Mouse (Mus musculus) heart, embryonic 13.5 days (tissue): ENCODE data around the gene Jag1. TPM values are rescaled to one million over a fixed set of nuclear protein-coding genes. Genes with fewer than 3 reads are reported as not detected.

Experiments used
- ATAC-seq: fragments of 200-750 bp; cut with Nextera tagmentation; 2 replicates; pipeline ENCODE4 v1.8.0; 2017; ENCODE audit warnings: moderate TSS enrichment; ENCODE audit not compliant: insufficient number of reproducible peaks, low FRiP score, low TSS enrichment; ENCODE audit errors: extremely low read depth
- H3K27ac ChIP-seq: fragments of 300-500 bp; sonication (generic); replicated peaks from 2 replicates; pipeline ENCODE4 v1.5.1; 2015; ENCODE audit warnings: moderate library complexity, mild to moderate bottlenecking, inconsistent platforms
- H3K27me3 ChIP-seq: fragments of 300-500 bp; sonication (generic); replicated peaks from 2 replicates; pipeline ENCODE4 v1.6.1; 2015; ENCODE audit warnings: mild to moderate bottlenecking, inconsistent platforms
- H3K36me3 ChIP-seq: fragments of 300-500 bp; sonication (generic); 2 replicates; pipeline ENCODE4 v1.6.1; 2015; ENCODE audit warnings: mild to moderate bottlenecking, inconsistent platforms
- H3K4me1 ChIP-seq: fragments of 300-500 bp; sonication (generic); 2 replicates; pipeline ENCODE4 v1.6.1; 2015; ENCODE audit warnings: inconsistent platforms
- H3K4me2 ChIP-seq: fragments of 300-500 bp; sonication (generic); 2 replicates; pipeline ENCODE4 v1.6.1; 2015; ENCODE audit warnings: inconsistent platforms, mild to moderate bottlenecking, moderate library complexity
- H3K4me3 ChIP-seq: fragments of 300-500 bp; sonication (generic); 2 replicates; pipeline ENCODE4 v1.5.1; 2015; ENCODE audit warnings: moderate library complexity, mild to moderate bottlenecking, inconsistent platforms
- H3K9ac ChIP-seq: fragments of 300-500 bp; sonication (generic); 2 replicates; pipeline ENCODE4 v1.6.1; 2015; ENCODE audit warnings: inconsistent platforms, mild to moderate bottlenecking, moderate library complexity
- H3K9me3 ChIP-seq: fragments of 300-500 bp; sonication (generic); 2 replicates; pipeline ENCODE4 v1.6.1; 2016; ENCODE audit warnings: inconsistent platforms
- WGBS: fragments of 180-500 bp; shearing (Covaris S2); methylation state at CpG from one replicate; pipeline ENCODE4 v1.1.7; 2015; ENCODE audit warnings: mixed read lengths; 5-methylcytosine and 5-hydroxymethylcytosine counted together
- polyA plus RNA-seq: library from polyadenylated mRNA; unstranded; fragments of >200 nt; fragmentation: Nextera tagmentation; extraction: Ambion mirVana; gene quantifications from 2 replicates; pipeline ENCODE4 v1.2.1, GENCODE M21; 2015

The Jag1 gene
- polyA plus RNA-seq, 1 experiment from 2014 or later = 12.0 TPM

DNA sequence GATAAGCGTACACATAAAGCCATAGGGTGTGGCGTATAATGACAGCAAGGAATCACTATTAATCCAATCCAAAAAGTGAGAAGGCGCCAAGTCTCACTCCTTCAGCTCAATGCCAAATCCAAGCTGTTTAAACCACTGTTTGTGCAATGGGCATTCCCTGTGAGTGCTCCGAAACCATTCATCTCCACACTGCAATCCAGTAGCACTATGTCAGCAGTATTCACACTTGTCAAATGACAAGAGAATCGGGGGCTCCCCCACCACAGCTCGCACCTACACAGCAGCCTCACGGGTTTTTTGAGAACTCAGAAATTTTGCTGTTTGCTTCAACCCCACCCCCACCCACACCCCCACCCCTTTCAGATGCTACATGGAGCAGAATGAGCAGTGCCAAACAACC, 35.4 kb downstream of the Jag1 start:
- no peak overlapping the region for H3K9ac ChIP-seq
- no peak overlapping the region for H3K4me2 ChIP-seq
- no peaks in the 10 kb centered on the region for H3K27me3 ChIP-seq
- H3K4me3 ChIP-seq = no peak overlapping the region
- no peaks in the 10 kb centered on the region for H3K9me3 ChIP-seq
- H3K36me3 ChIP-seq = peaks cover 36% of the 10 kb centered on the region
- no peak for ATAC-seq
- H3K4me1 ChIP-seq = peaks cover 26% of the 10 kb centered on the region
- 0 out of 2 replicates have a peak overlapping the region, but pooled peaks have one; percentile 29 for H3K27ac ChIP-seq
- WGBS = 79% methylated on average over 7 of the region's 7 CpGs

DNA sequence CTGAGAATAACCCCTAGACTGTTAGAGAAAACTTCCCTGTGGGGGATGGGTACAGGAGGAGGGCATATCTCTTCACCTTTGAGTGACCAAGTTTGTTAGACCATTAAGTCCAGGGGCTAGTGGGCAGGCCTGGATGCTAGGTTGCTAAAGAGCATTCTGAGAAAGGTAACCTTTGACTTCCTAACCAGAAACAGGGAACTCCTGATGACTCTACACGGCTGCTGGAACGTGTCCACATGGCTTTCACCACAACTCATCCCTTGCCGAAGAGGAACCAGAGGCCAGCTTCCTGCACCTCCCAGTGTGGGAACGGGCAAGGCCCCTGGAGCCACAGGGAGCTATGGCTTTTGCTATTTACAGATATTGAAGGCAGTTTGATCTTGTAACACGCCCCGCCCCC, 36.0 kb downstream of the Jag1 start:
- H3K27me3 ChIP-seq = no peaks in the 10 kb centered on the region
- H3K4me1 ChIP-seq = peaks cover 26% of the 10 kb centered on the region
- H3K36me3 ChIP-seq = peaks cover 31% of the 10 kb centered on the region
- H3K9ac ChIP-seq = no peak overlapping the region; the same call in 1 of the 2 replicates
- WGBS = 52% methylated on average over 6 of the region's 6 CpGs
- H3K4me2 ChIP-seq = peak overlapping the region; percentile 20; the same call in 1 of the 2 replicates
- ATAC-seq = no peak
- H3K27ac ChIP-seq = peak overlapping the region; percentile 29; the same call in 1 of the 2 replicates
- no peak overlapping the region for H3K4me3 ChIP-seq
- no peaks in the 10 kb centered on the region for H3K9me3 ChIP-seq

DNA sequence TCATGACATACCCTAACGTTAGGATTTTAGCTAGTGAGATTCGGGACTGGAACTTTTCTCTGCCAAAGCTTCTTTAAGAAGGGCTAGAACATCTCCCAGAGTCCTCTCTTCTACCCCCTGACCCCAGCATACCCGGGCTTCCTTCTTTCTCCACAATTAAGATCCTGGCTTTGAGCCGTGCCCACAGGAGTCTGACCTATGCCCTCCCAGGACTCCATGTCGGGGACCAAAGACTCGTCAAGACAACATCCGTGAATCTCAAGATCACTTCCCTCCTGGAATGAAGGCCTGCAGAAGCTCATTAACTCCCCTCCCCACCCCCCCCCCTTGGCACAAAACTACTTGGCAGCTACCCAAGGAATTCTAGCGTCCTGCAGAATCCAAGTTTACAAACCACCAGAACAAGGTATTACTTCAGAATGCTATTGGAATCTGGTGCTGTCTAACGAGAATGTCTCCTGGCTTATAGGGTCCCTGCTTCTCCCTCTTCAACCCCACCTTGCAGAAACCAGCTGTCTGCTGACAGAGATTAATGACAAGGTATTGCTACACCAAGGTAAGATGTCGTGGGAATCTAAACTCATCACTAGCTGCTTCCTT, 36.6 kb downstream of the Jag1 start:
- H3K36me3 ChIP-seq = peaks cover 24% of the 10 kb centered on the region
- peak overlapping the region; percentile 29 for H3K27ac ChIP-seq
- no peak overlapping the region for H3K4me3 ChIP-seq
- no peaks in the 10 kb centered on the region for H3K27me3 ChIP-seq
- no peaks in the 10 kb centered on the region for H3K9me3 ChIP-seq
- no peak for ATAC-seq
- H3K4me1 ChIP-seq = peaks cover 26% of the 10 kb centered on the region
- WGBS = 26% methylated on average over 10 of the region's 10 CpGs
- peak overlapping the region; percentile 20 for H3K4me2 ChIP-seq
- peak overlapping the region; percentile 11; the same call in 1 of the 2 replicates for H3K9ac ChIP-seq

DNA sequence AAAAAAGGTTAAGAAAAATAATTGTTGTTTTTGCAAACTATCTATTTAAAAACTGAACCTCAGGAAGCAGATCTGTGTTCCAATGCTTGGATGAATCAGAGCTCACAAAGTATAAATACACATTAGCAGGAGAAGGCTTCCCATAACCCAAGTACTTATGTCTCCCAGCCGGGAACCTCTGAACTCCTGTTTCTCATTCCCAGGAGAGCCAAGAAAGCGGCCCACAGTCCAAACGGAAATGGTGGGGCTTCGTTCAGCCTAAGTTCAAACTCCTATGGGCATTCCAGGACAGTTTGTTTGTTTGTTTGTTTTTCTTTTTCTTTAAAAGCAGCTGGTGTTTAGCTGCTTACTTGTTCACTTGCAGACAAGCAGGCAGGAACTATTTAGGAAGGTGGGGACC, 37.7 kb downstream of the Jag1 start:
- ATAC-seq = no peak

DNA sequence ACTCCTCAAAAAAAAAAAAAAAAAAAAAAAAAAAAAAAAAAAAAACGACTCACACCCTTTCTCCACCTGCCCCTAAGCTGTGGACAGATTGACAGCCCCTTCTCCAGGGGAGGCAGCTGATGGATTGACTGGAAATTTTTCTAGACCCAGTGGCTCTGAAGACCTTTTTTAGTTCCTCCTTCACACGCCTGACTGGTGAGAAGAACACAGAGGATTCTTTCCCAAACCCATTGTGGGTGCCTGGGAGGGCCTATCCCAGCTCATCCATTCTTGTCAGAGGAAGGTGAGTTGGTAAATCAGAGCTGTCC, 42.2 kb downstream of the Jag1 start:
- no peak for ATAC-seq
- WGBS = 32% methylated on average over 2 of the region's 2 CpGs
- H3K9me3 ChIP-seq = no peaks in the 10 kb centered on the region
- H3K36me3 ChIP-seq = no peaks in the 10 kb centered on the region
- peaks cover 10% of the 10 kb centered on the region; the same call in 1 of the 2 replicates for H3K4me1 ChIP-seq
- no peaks in the 10 kb centered on the region for H3K27me3 ChIP-seq
- H3K4me2 ChIP-seq = no peak overlapping the region
- H3K9ac ChIP-seq = no peak overlapping the region
- no peak overlapping the region for H3K4me3 ChIP-seq
- H3K27ac ChIP-seq = no peak overlapping the region

More for the DNA sequence above, 37.7 kb downstream of the Jag1 start:
- no peak overlapping the region for H3K27ac ChIP-seq
- no peaks in the 10 kb centered on the region for H3K27me3 ChIP-seq
- no peak overlapping the region for H3K9ac ChIP-seq
- 78% methylated on average over 4 of the region's 4 CpGs for WGBS
- no peaks in the 10 kb centered on the region for H3K9me3 ChIP-seq
- H3K4me3 ChIP-seq = no peak overlapping the region
- peaks cover 29% of the 10 kb centered on the region for H3K4me1 ChIP-seq
- H3K36me3 ChIP-seq = peaks cover 14% of the 10 kb centered on the region
- H3K4me2 ChIP-seq = no peak overlapping the region

DNA sequence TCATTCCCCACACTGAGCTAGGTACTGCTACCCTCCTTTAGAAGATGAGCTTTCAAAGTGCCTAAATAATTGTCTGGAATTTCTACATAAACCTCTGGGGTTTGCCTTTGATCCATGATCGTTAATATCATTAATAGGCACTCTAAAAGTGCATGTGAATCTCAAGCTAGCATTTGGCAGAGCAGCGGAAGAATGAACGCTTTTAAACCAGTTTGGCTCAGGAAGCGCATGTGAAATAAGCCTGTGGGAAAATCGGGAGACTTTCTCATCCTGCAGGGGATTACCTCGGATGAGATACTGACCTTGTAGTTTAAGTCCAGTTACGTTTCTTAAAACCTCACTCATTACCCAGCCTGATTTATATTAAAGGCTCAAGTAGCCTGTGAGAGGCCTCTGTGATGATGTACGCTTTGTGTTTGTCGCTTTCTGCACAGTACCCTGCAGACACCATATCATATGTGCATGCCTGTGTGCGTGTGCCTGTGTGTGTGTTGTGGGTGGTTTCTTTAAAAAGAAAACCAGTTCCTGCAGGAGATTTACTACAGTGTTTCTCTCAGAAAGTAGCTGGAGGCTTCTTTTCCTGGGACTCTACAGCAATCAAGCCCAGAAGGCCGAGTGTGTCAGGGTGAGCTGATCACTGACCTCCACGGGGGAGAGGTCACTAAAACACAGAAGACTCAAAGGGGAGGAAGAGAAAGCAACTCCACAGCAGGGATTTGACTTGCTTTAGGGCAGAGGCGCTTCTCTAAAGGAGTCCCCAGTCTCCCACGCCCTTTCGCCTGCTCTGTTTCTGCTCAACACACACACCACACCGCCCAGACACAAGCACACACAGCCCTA, 42.8 kb downstream of the Jag1 start:
- Histone ChIP-seq H3K9ac (0 out of 2 replicates have a peak overlapping the region, but pooled peaks have one; percentile 52), H3K4me3 (no peak overlapping the region), H3K4me2 (no peak overlapping the region), H3K36me3 (no peaks in the 10 kb centered on the region), H3K27me3 (no peaks in the 10 kb centered on the region), H3K27ac (no peak overlapping the region; the same call in 1 of the 2 replicates), H3K9me3 (no peaks in the 10 kb centered on the region), H3K4me1 (peaks cover 9% of the 10 kb centered on the region; the same call in 1 of the 2 replicates)
- 59% methylated on average over 16 of the region's 16 CpGs for WGBS
- ATAC-seq = no peak

DNA sequence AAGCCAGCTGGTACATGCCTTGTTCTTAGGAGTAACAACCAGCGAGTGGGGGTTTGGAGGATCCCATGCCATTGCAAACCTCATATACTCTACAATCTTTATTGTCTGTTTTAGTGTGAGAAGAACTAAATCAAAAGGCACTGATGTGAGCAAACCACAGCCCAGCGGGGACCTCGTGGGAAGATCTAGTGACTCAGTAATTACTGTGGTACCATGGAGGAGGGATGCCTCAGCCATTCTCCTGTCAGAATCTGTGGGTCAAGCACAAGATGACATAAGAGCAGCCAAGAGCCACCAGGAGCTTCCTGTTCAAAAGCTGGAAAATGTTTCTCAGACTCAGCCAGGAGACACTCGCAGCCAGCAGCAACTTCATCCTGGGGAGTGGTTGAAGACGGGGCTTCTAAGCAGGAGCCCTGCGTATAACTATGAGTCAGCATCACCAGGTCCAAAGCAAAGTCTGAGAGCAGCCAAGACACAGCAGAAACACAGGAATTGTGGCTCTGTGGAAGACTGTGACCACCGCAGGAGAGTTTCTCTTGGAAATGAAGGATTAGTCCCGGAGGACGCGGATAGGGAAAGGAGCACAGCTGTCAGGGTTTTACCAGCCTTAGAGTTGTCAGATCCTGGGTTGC, 48.8 kb downstream of the Jag1 start:
- no peak overlapping the region for H3K27ac ChIP-seq
- ATAC-seq = no peak
- H3K9me3 ChIP-seq = no peaks in the 10 kb centered on the region
- peaks cover 4% of the 10 kb centered on the region; the same call in 1 of the 2 replicates for H3K36me3 ChIP-seq
- H3K9ac ChIP-seq = no peak overlapping the region
- no peaks in the 10 kb centered on the region for H3K27me3 ChIP-seq
- no peak overlapping the region for H3K4me3 ChIP-seq
- no peak overlapping the region for H3K4me2 ChIP-seq
- WGBS = 78% methylated on average over 10 of the region's 10 CpGs
- H3K4me1 ChIP-seq = peaks cover 19% of the 10 kb centered on the region

DNA sequence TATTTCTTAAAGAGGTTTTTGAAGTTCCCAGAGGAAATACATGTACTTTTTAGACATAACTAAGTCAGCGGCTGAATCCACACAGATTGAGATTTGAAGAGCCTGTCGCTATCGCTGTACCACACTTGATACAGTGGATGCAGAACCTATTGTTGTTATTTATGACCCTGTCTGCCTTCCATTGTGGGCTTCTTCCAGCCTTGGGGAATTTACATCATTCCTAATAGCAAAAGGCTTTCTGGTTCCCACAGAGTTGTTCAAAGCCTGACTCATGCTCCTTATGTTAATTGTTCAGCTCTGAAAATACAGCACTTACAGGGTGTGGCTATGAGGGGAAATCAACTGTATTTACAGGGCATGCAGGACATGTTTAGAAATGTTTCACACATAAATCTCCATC, 51.9 kb downstream of the Jag1 start:
- no peaks in the 10 kb centered on the region for H3K27me3 ChIP-seq
- ATAC-seq = no peak
- H3K4me3 ChIP-seq = no peak overlapping the region
- H3K4me2 ChIP-seq = no peak overlapping the region
- H3K9me3 ChIP-seq = no peaks in the 10 kb centered on the region
- H3K4me1 ChIP-seq = peaks cover 22% of the 10 kb centered on the region
- WGBS = 82% methylated on average over 3 of the region's 3 CpGs
- no peak overlapping the region for H3K9ac ChIP-seq
- peaks cover 4% of the 10 kb centered on the region; the same call in 1 of the 2 replicates for H3K36me3 ChIP-seq
- H3K27ac ChIP-seq = no peak overlapping the region

DNA sequence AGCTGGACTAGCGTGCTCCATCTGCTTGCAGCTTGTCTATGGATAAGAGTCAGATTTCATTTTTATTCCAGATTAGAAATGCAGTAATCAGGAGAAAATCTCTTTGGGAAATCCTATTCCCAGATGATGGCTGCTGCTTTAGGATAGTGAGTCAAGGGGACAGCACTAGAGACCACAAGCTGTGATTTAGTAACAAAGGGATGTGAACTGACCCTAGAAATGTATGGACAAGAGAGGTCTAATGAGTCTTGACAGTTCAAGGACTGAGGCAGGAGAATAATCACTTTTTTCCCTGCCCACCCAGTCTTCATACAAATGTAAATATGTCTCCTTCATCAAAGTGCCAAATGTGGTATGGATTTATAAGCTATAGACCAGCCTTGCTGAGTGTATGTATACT, 52.6 kb downstream of the Jag1 start:
- no peak overlapping the region for H3K27ac ChIP-seq
- no peak for ATAC-seq
- no peak overlapping the region for H3K9ac ChIP-seq
- no peaks in the 10 kb centered on the region for H3K27me3 ChIP-seq
- peaks cover 4% of the 10 kb centered on the region; the same call in 1 of the 2 replicates for H3K36me3 ChIP-seq
- WGBS = 78% methylated on average over 1 of the region's 1 CpGs
- no peak overlapping the region for H3K4me3 ChIP-seq
- H3K9me3 ChIP-seq = no peaks in the 10 kb centered on the region
- peaks cover 22% of the 10 kb centered on the region for H3K4me1 ChIP-seq
- no peak overlapping the region for H3K4me2 ChIP-seq

DNA sequence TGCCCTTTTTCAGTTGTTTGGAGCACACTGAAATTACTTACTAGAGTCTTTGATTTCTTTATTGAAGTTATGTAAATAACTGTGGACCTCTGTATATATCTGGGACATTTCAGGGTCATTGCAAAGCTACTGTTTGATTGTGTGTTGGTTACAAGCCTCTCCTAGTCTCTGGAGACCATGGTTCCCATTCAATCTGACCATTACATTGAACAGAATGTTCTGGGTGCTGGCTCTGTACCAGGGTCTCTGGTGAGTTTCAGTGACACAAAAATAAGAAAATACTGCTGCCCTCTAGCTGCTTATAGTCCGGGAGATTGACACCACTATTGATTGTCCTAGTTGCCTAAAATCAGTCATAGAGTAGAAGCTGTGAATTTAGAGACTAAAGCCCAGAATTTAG, 66.5 kb downstream of the Jag1 start:
- Histone ChIP-seq H3K27ac (no peak overlapping the region), H3K4me3 (no peak overlapping the region), H3K4me1 (0 out of 2 replicates have a peak, but pooled peaks cover 4% of the 10 kb centered on the region), H3K9me3 (peaks cover 3% of the 10 kb centered on the region; the same call in 1 of the 2 replicates), H3K9ac (no peak overlapping the region), H3K27me3 (no peaks in the 10 kb centered on the region), H3K36me3 (0 out of 2 replicates have a peak, but pooled peaks cover 3% of the 10 kb centered on the region), H3K4me2 (no peak overlapping the region)
- WGBS = 69% methylated on average over 1 of the region's 1 CpGs
- no peak for ATAC-seq

DNA sequence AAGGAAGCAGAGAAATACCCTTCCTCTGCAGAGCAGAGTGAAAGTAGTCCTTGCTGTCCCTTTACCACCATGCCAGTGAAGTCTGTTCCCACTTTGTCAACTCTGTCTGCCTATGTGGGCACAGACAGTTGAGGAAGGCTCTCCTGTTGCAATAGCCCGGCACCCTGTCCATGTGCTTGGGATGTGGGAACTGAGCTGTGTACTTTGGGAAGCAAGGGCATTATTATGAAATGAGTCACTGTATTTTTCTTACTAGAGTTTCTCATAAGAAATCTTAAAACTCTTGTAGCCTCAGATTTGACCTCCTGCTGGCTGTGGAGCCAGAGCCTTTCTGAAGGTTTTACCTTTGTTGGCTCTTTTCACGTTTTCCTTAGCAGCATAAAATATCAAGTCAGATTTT, 67.1 kb downstream of the Jag1 start:
- H3K4me3 ChIP-seq = no peak overlapping the region
- H3K9ac ChIP-seq = no peak overlapping the region
- H3K4me2 ChIP-seq = no peak overlapping the region
- H3K27me3 ChIP-seq = no peaks in the 10 kb centered on the region
- no peak for ATAC-seq
- 61% methylated on average over 2 of the region's 2 CpGs for WGBS
- H3K36me3 ChIP-seq = 0 out of 2 replicates have a peak, but pooled peaks cover 3% of the 10 kb centered on the region
- H3K4me1 ChIP-seq = 0 out of 2 replicates have a peak, but pooled peaks cover 4% of the 10 kb centered on the region
- no peak overlapping the region for H3K27ac ChIP-seq
- peaks cover 3% of the 10 kb centered on the region; the same call in 1 of the 2 replicates for H3K9me3 ChIP-seq
